Mouse (Mus musculus) layer of hippocampus, adult 9-11 months (tissue): ENCODE results near the gene Nfib.
A peak's percentile ranks its signal among the peaks of the same experiment; 100 is the strongest.
"Not testable (repeated sequence)": the region's sequence is repeated elsewhere in the genome, so short reads cannot be mapped to it uniquely, and the experiment has no call there.

Experiments used
- DNase-seq: peaks from one replicate; pipeline ENCODE4 v3.0.0; 2022

Nfib gene

GRCm38 (mm10) chr4:82283536-82283935, 422.0 kb downstream of the Nfib start:
- no peak for DNase-seq

- DNase-seq, result no peak
Measured at GRCm38 (mm10) chr4:82275996-82276395, 429.6 kb downstream of the Nfib start.

DNA sequence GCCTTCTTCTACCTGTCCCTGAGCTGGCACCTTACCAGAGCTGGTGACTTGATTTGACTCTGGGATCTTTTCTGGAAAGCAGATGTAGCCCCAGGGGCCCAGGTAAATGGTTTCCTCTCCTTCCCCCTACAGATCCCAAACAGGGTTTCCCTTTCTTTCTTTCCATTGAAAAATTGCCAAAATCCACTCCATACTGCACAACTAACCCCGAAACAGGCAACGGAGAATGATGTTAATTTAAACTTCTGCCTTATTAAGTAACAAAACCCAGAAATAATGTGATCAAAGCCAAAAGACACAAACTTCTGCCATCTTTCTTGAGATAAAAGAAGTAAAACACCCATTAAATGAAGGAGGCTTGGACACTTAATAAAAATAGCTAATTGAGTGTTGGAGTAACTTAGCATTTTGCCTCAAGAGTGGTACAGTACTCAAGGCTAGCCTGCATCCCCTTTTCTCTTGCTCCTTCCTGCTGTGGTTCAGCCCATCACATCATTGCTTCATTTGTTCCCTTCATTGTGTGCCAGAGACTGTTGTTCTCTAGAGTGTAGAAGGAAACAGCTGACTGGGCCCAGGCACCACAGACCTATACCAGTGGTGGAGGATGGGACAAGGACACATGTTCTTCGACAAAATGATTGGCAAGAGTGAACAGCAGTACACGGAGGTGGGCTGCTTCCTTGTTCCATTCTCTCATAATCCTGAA, 432.3 kb downstream of the Nfib start:
- no peak for DNase-seq

- no peak for DNase-seq
Measured at GRCm38 (mm10) chr4:82272099-82272498, 433.5 kb downstream of the Nfib start.

DNA sequence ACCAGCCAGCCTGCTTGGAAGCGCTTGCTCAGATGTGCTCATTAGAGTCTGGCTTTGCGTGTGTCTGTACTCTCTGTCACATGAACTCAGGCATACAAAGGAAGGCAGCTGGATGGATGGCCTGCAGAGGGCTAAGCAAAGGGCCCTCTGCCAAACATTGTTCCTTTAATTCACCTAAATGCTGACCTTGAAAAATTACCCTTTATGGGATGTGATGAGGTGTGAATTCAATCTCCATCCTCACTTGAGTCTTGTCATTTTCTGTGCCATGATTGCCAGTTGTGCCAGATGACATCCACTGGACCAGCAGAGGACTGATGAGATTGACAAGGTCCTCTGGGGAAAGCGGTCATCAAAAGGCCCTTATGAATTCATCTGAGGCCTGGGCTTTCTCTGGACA, 434.0 kb downstream of the Nfib start:
- DNase-seq, result no peak

- no peak for DNase-seq
Measured at GRCm38 (mm10) chr4:82267832-82268778, 437.4 kb downstream of the Nfib start.

DNA sequence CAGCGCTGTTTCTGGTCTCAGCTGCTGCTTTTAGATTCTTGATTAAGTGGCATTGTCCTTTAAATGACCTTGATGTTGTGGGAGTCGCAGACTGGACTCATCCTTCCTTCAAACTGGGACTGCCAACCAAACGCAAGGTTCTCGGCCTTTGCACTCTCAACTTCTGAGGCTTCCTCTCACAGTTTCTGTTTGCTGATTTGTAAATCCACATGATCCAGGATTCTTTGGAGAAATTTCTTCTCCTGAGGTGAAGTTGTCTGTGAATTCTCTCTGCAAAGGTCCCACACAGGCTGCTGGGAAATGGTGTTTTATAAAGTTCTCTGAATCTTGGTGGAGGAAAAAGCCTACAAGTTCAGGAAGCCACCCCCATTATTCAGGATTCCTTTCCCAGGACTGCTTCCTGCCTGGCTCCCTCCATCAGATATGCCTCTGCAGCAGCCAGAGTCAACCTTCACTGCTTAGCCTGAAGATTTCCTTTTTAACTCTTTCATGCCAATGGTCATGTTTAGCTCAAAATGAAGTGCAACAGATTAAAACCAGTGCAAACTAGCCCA, 439.4 kb downstream of the Nfib start:
- no peak for DNase-seq

DNA sequence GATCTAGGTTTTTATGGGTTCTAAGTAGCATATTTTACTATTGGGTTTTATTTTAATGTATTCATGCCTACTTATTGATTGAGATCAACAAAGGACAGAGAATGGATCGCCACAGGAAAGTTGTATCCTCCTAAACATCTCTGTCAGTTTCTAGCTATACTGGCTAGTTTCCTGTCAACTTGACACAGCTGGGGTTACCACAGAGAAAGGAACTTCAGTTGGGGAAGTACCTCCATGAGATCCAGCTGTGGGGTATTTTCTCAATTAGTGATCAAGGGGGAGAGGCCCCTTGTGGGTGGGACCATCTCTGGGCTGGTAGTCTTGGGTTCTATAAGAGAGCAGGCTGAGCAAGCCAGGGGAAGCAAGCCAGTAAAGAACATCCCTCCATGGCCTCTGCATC, 447.0 kb downstream of the Nfib start:
- not testable (repeated sequence) for DNase-seq

- DNase-seq, result no peak
Measured at GRCm38 (mm10) chr4:82252054-82252453, 453.5 kb downstream of the Nfib start.

DNA sequence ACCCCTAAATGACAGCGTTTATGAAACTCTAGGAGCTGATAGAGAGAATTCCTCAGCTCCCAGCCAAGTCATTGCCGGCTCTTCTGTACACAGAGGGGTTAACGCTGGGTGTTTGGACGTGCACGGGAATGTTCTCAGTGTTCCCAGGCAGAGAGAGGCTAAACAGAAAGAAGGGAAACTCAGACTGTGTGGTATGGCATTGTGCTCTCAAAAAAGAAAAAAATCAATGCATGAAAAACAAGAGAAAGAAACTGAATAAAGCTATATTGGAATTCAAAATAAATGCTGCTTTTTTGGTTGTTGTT, 455.2 kb downstream of the Nfib start:
- no peak for DNase-seq

DNA sequence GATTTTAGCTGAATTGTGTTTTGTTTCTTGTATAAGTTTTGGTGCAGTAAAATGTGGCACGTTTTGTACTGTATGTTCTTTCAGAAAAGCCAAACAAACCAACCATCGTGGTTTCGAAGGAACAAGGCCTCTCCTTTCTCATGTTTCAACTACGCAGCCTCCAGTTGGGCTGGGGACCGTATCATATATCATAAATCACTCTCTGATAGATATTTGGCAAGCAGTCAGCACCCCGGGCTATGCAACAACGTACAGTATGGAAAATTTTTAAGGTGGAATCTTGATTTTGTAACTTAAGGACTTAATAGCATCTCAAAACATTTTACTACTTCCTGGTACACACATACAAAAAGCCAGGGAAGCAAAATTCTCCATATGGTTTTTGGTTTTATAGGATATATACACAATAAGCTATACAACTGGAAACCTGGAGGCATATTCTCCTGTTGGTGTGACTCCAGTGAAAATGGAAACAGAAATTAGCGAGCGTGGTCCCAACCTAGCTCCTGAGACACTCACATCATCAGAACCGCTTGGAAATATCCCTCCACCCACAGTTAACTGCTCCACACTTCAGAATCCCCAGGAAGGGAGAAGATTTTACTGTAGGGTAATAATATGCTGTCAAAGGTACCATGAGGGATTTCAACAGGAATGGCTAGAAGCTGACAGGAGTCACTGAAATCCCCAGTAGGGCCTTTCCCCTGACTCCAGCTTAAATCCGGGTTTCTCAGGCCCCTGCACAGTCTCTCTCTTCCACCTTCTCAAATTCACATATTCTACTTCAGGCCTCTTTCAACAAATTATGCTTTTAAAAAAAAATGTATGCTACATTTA, 455.8 kb downstream of the Nfib start:
- DNase-seq, result no peak

DNA sequence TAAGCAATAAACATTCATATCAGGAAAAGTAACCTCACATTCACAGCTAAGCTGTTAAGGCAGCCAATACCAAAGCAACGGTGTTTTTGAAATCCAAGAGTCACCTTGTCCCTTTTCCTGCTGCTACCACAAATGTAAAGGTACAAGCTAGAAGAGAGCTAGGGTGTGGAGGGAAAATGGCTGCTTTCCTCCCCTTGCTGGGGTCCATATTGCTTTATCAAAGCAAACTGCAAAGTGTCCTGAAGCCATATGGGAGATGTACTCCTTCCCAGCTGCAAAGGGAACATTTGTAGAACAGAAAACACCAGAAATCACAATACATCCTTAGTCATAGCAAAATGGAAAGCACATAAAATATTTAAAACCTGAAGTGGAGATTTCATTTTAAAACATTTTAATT, 456.6 kb downstream of the Nfib start:
- peak; percentile 19 for DNase-seq

- DNase-seq, result no peak
Measured at GRCm38 (mm10) chr4:82248031-82248430, 457.5 kb downstream of the Nfib start.

DNA sequence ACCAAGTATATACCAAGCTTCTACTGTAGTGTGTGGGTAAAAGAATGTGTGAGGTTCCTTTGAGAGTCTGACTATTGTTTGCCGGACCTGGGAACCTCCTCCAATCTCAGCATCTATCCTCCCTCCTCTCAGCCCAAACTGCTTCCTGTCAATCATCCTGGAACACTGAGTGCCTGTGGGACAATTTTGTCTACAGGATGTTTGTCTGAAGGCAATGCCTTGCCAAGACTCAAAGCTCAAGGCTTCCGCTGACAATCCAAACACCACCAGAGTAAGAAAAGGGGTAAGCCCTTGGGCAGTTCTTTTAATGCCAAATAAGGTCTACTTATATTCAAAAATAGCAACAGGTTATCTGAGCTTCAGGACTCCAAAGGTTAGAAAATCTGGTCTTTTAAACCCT, 459.3 kb downstream of the Nfib start:
- no peak for DNase-seq
